Comparison of ENCODE assay signal across 9 mouse cellular contexts in genomic region chr1:134076789-134077188, GRCm38 (mm10). TPM values are rescaled to one million over a fixed set of nuclear protein-coding genes. Genes with fewer than 3 reads are reported as not detected.
DNase-seq lines count a peak whose midpoint lies in the region; ATAC-seq and TF ChIP-seq lines count a peak whose summit lies in the region.
"Had no signal": no experiment of that assay in that cellular context is flagged by ENCODE, and none has a peak within 500 bp of the region (broad histone marks: within the 10 kb centered on the region; RNA-seq: fewer than 3 reads in every experiment).

No protein-coding gene starts in this region.

- peaks cover 19% of the 10 kb centered on the region for H3K36me3 ChIP-seq in kidney, postnatal 0 days (ENCODE audit: insufficient read depth, low read length)
- H3K36me3 ChIP-seq in embryonic facial prominence, embryonic 13.5 days, result peaks cover 13% of the 10 kb centered on the region; the same call in 1 of the 2 replicates
- H3K36me3 ChIP-seq in hindbrain, embryonic 13.5 days, result no peaks in the 10 kb centered on the region
- no peaks in the 10 kb centered on the region; the same call in 1 of the 2 replicates for H3K36me3 ChIP-seq in midbrain, embryonic 14.5 days (ENCODE audit: control insufficient read depth, insufficient read depth, low read length)

- DNase-seq in kidney, postnatal 0 days (ENCODE audit: low spot score), result no peak
- no peak for DNase-seq in kidney, postnatal 14 days
- DNase-seq in midbrain, embryonic 14.5 days, result no peak
- no peak for DNase-seq in layer of hippocampus, postnatal 36 days
- no peak for DNase-seq in urinary bladder, postnatal 14 days (ENCODE audit: low spot score)
- DNase-seq in frontal cortex, postnatal 10 days (ENCODE audit: low spot score in 2 of 2), result no peak

- peak overlapping the region; percentile 43; the same call in 1 of the 2 replicates for H3K9ac ChIP-seq in kidney, postnatal 0 days (ENCODE audit: low read depth, low read length)
- peak overlapping the region; percentile 44 for H3K9ac ChIP-seq in embryonic facial prominence, embryonic 13.5 days
- peak overlapping the region; percentile 73 for H3K9ac ChIP-seq in hindbrain, embryonic 13.5 days
- H3K9ac ChIP-seq in midbrain, embryonic 14.5 days (replicated peaks; ENCODE audit: low read length), result peak overlapping the region; percentile 77; the same call in 1 of the 2 replicates

- no peaks in the 10 kb centered on the region for H3K9me3 ChIP-seq in kidney, postnatal 0 days (replicated peaks; ENCODE audit: low read length)
- no peaks in the 10 kb centered on the region for H3K9me3 ChIP-seq in embryonic facial prominence, embryonic 13.5 days
- no peaks in the 10 kb centered on the region for H3K9me3 ChIP-seq in hindbrain, embryonic 13.5 days
- no peaks in the 10 kb centered on the region for H3K9me3 ChIP-seq in midbrain, embryonic 14.5 days (ENCODE audit: control insufficient read depth, low read length)

- H3K4me1 ChIP-seq in kidney, postnatal 0 days (replicated peaks; ENCODE audit: insufficient read depth, low read length), result peaks cover 25% of the 10 kb centered on the region
- H3K4me1 ChIP-seq in embryonic facial prominence, embryonic 13.5 days, result peaks cover 46% of the 10 kb centered on the region
- peaks cover 76% of the 10 kb centered on the region for H3K4me1 ChIP-seq in hindbrain, embryonic 13.5 days (replicated peaks)
- H3K4me1 ChIP-seq in midbrain, embryonic 14.5 days (ENCODE audit: control insufficient read depth, insufficient read depth, low read length), result peaks cover 44% of the 10 kb centered on the region

- H3K27ac ChIP-seq in kidney, postnatal 0 days, result no peak overlapping the region
- H3K27ac ChIP-seq in embryonic facial prominence, embryonic 13.5 days, result no peak overlapping the region
- peak overlapping the region; percentile 87; the same call in 1 of the 2 replicates for H3K27ac ChIP-seq in hindbrain, embryonic 13.5 days
- H3K27ac ChIP-seq in midbrain, embryonic 14.5 days (replicated peaks; ENCODE audit: low read depth, low read length), result peak overlapping the region; percentile 63; the same call in 1 of the 2 replicates

- no peak for TF ChIP-seq CTCF in kidney, postnatal 0 days (IDR thresholded peaks at IDR 0.05; ENCODE audit: low read depth)

- H3K4me3 ChIP-seq in kidney, postnatal 0 days (replicated peaks; ENCODE audit: low read depth, low read length), result peak overlapping the region; percentile 75
- peak overlapping the region; percentile 17; the same call in 1 of the 2 replicates for H3K4me3 ChIP-seq in embryonic facial prominence, embryonic 13.5 days
- H3K4me3 ChIP-seq in hindbrain, embryonic 13.5 days, result peak overlapping the region; percentile 72
- H3K4me3 ChIP-seq in midbrain, embryonic 14.5 days (replicated peaks; ENCODE audit: low read depth, low read length), result peak overlapping the region; percentile 69

- ATAC-seq in kidney, postnatal 0 days (replicated peaks; ENCODE audit: low FRiP score, low read depth), result no peak
- no peak for ATAC-seq in embryonic facial prominence, embryonic 13.5 days (ENCODE audit: insufficient number of reproducible peaks, insufficient read depth, low FRiP score, low TSS enrichment, low read depth)
- ATAC-seq in hindbrain, embryonic 13.5 days (ENCODE audit: low FRiP score), result no peak
- no peak for ATAC-seq in midbrain, embryonic 14.5 days (ENCODE audit: low FRiP score, low TSS enrichment)

- H3K4me2 ChIP-seq in kidney, postnatal 0 days (ENCODE audit: low read length), result peak overlapping the region; percentile 84
- H3K4me2 ChIP-seq in embryonic facial prominence, embryonic 13.5 days, result peak overlapping the region; percentile 43
- H3K4me2 ChIP-seq in hindbrain, embryonic 13.5 days, result peak overlapping the region; percentile 74
- peak overlapping the region; percentile 69 for H3K4me2 ChIP-seq in midbrain, embryonic 14.5 days (ENCODE audit: low read length)

- 57% methylated on average over 2 of the region's 2 CpGs for WGBS in kidney, postnatal 0 days
- 53% methylated on average over 2 of the region's 2 CpGs for WGBS in embryonic facial prominence, embryonic 13.5 days
- WGBS in hindbrain, embryonic 13.5 days, result 27% methylated on average over 2 of the region's 2 CpGs
- 7% methylated on average over 2 of the region's 2 CpGs for WGBS in midbrain, embryonic 14.5 days

- no peaks in the 10 kb centered on the region for H3K27me3 ChIP-seq in kidney, postnatal 0 days (ENCODE audit: insufficient read depth, low read length)
- H3K27me3 ChIP-seq in embryonic facial prominence, embryonic 13.5 days, result no peaks in the 10 kb centered on the region
- H3K27me3 ChIP-seq in hindbrain, embryonic 13.5 days, result no peaks in the 10 kb centered on the region
- H3K27me3 ChIP-seq in midbrain, embryonic 14.5 days (ENCODE audit: control insufficient read depth, insufficient read depth, low read length), result no peaks in the 10 kb centered on the region

RNA-seq across cellular contexts. Expression of gene Btg2, which starts 2.1 kb away (rescaled TPM):
- 37.5 and 39.2 TPM in 2 replicates for polyA plus RNA-seq in kidney, postnatal 0 days (2015; fragmentation: Nextera tagmentation; extraction: Ambion mirVana)
- polyA plus RNA-seq in embryonic facial prominence, embryonic 13.5 days (2015; fragmentation: Nextera tagmentation; extraction: Ambion mirVana), result 21.2 and 24.2 TPM in 2 replicates
- polyA plus RNA-seq in hindbrain, embryonic 13.5 days (2015; fragmentation: Nextera tagmentation; extraction: Ambion mirVana), result 57.4 and 63.4 TPM in 2 replicates
- 34.2 and 61.1 TPM in 2 replicates for polyA plus RNA-seq in midbrain, embryonic 14.5 days (2014; fragmentation: Nextera tagmentation; extraction: Ambion mirVana)
- 10 to 100 TPM; 18.7 to 18.9 TPM for total RNA-seq in layer of hippocampus, postnatal 36 days (2021)

RNA-seq across cellular contexts. Expression of gene Chit1, which starts 34.3 kb away (rescaled TPM):
- 0.41 and 0.58 TPM in 2 replicates for polyA plus RNA-seq in kidney, postnatal 0 days (2015; fragmentation: Nextera tagmentation; extraction: Ambion mirVana)
- not detected in 2 replicates for polyA plus RNA-seq in embryonic facial prominence, embryonic 13.5 days (2015; fragmentation: Nextera tagmentation; extraction: Ambion mirVana)
- 0.30 and 0.35 TPM in 2 replicates for polyA plus RNA-seq in hindbrain, embryonic 13.5 days (2015; fragmentation: Nextera tagmentation; extraction: Ambion mirVana)
- 0.26 TPM in 1 of 2 replicates, not detected in the other for polyA plus RNA-seq in midbrain, embryonic 14.5 days (2014; fragmentation: Nextera tagmentation; extraction: Ambion mirVana)
- total RNA-seq in layer of hippocampus, postnatal 36 days (2021), result not detected
- total RNA-seq: gastrocnemius, adult 18-20 months had no signal

RNA-seq across cellular contexts. Expression of gene Fmod, which starts 39.7 kb away (rescaled TPM):
- polyA plus RNA-seq in kidney, postnatal 0 days (2015; fragmentation: Nextera tagmentation; extraction: Ambion mirVana), result 7.8 and 9.4 TPM in 2 replicates
- 9.6 and 10.1 TPM in 2 replicates for polyA plus RNA-seq in embryonic facial prominence, embryonic 13.5 days (2015; fragmentation: Nextera tagmentation; extraction: Ambion mirVana)
- 7.3 and 7.6 TPM in 2 replicates for polyA plus RNA-seq in hindbrain, embryonic 13.5 days (2015; fragmentation: Nextera tagmentation; extraction: Ambion mirVana)
- polyA plus RNA-seq in midbrain, embryonic 14.5 days (2014; fragmentation: Nextera tagmentation; extraction: Ambion mirVana), result 0.31 and 6.4 TPM in 2 replicates
- total RNA-seq in layer of hippocampus, postnatal 36 days (2021), result 1 to 10 TPM; 4.0 to 7.8 TPM

Comparison
In these comparisons a context has a peak if more than half of its experiments do, and no peak if none do; other contexts are left out.
1. H3K27ac ChIP-seq: peak in hindbrain, embryonic 13.5 days (single experiment) and midbrain, embryonic 14.5 days (single experiment); none in kidney, postnatal 0 days (single experiment) and embryonic facial prominence, embryonic 13.5 days (single experiment).
2. H3K4me3 ChIP-seq: peak in every context shown above with its lines; median percentile 75 in kidney, postnatal 0 days; 72 in hindbrain, embryonic 13.5 days; 69 in midbrain, embryonic 14.5 days; 17 in embryonic facial prominence, embryonic 13.5 days.
3. Peak in every context shown above with its lines, with median percentiles within 50 percentile points of each other: H3K4me2 ChIP-seq and H3K9ac ChIP-seq.